Mouse (Mus musculus): ENCODE data around the gene Tas2r126.
"Not testable (repeated sequence)": the region's sequence is repeated elsewhere in the genome, so short reads cannot be mapped to it uniquely, and the experiment has no call there.

The Tas2r126 gene

DNA sequence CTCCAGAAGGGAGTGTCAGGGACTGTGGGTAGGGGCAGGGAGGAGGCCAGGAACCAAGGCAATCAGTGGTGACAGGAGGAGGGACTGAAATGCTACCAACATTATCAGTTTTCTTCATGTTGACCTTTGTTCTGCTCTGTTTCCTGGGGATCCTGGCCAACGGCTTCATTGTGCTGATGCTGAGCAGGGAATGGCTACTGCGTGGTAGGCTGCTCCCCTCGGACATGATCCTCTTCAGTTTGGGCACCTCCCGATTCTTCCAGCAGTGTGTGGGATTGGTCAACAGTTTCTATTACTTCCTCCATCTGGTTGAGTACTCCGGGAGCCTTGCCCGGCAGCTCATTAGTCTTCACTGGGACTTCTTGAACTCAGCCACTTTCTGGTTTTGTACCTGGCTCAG lies at the start of gene Tas2r126:
Gene Tas2r126 (plus strand): TSS at position 90 of the 400 bp plus-strand sequence.
- no peak for DNase-seq (ENCODE audit: low spot score in 2 of 2)

DNA sequence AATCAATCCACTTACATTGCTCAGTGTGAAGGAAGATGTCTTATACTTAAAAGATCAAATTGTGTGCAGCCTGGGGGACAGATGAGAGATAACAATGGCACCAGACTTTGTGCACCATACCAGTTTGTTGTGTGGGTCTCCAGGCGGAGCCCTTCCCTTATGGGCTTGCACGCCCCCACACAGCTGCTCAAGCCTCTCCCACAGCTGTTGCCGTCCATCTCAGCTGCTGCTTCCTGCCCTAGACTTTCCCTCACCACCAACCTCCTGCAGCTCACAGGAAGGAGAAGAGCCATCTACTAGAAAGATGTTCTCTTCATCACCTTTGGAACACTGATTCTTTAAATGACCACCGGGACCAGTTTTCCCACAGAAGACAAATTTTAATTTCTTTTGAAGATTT lies 48.7 kb upstream of the Tas2r126 start:
- DNase-seq (ENCODE audit: low spot score in 2 of 2) = no peak

DNA sequence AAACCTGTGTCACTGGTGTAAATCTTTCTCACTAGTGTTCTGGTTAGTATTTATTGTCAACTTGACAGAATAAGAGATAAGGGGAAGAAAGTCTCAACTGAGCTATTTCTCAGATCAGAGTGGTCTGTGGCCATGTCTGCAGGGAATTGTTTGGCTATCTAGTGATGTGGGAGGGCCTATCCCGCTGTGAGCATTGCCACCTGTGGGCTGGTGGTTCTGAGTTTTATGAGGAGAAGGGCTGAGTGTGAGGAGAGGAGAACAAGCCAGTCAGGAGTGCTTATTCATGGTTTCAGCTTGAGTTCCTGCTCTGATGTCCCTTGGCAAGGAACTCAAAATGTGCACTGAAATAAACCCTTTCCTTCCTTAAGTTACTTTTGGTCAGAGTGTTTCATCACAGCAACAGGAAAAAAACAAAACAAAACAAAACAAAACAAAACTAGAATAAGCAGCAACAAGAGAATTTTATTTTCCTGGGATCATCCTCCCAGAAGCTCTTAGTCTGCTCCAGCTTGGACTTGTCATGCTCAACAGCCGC lies 42.5 kb upstream of the Tas2r126 start:
- DNase-seq (ENCODE audit: low spot score in 2 of 2) = no peak

DNA sequence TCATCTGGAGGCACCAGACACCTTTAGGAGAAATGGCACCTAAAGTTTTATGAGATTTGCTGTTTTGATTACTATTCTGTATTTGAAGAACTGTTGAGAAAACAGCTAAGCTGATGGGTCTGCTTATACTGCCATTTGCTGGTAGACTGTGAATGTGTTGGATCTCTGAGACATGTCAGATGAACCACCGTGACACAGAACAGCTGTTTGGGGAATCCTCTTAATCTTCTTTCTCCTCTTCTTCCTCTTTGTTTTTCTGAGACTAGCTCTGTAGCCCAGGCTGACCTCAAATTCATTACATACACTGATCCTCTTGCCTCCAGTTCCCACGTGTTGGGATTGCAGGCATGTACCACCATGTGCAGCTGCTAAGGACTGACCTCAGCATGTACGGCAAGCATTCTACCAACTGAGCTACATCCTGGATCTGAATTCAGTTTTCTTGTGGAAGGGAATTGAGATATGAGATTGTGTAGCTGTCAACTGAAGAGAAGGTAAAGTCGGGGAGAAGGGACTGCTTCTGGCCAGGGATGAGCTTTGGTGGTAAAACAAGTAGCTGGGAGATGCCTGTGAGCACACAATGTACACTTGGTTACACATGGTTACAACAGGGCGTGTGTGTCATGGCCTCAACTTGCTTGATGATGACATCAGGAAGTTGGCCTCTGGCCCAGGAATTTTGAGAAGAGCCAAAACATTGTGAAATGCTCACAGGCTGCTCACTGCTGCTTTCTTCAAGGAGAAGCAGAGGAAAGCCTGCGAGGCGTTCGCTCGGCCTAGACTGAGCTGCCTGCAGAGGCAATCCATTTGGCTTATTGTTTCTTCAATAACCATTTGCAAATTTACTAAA lies 38.1 kb upstream of the Tas2r126 start:
- peak; percentile 54 to 66 for DNase-seq (ENCODE audit: low spot score in 2 of 2)

DNA sequence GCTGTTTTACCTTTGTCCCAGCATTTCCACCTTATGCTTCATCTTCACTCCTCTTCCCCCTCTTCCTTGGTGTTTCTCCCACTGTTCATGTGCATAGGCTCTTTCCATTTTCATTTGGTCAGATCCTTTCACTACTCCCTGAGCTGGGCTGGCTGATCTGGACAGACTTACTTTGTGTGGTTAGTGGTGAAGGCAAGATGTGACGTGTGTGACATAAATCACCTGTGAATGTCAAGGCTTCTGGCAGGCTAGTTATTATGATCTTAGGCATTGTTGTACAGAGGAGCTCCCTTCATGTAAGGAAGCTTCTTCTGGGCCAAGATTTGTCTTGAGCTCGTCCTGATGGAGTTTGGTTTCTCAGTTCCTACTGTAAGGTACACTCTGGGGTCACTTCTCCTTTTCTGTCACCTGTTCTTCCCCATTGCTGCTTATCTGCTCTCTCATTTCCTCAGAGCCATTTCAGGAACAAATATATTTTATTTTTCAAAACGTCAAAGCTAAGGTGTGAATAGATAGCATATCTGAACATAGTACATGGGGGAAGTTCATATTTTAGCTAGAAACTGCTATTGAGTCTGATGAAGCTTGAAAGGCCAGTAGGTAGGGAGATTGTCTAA lies 37.2 kb upstream of the Tas2r126 start:
- peak; percentile 54 to 58 for DNase-seq (ENCODE audit: low spot score in 2 of 2)

DNA sequence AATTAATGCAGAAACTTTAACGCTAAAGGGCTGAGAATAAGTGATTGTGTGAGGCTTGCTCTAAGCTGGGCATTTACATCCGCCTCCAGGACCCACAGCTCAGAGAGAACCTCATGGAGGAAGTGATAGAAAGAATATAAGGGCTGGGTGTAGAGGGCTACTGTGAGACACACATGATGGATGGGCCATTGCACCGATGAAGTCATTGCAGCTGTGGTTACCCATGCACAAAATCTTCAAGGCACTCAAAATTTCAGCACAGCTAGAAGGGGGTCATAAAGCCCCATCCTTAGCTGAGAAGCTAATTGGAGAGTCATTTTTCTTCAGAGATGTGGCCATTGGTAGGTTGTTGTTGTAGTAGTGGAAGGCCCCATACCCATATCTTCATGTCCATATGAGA lies 36.0 kb upstream of the Tas2r126 start:
- DNase-seq (ENCODE audit: low spot score in 2 of 2) = peak; percentile 34 to 38

DNA sequence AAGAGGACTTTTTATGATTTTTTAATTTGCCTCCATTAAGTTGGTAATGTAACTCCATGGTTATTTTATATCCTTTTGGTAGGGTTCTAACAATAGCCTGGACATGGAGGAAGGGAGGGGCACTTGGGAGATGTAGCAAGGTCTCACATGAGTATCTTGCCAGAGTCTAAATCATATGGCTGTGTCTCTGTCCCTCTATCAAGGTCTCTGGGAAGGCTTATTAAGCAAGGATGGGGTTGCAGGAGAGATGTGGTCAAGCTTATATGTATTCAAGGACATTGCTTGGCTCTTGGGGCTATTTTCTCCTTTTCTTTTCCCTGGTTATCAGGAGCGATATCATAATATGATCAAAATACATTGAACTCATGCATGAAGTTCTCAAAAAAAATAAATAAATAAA lies 35.3 kb upstream of the Tas2r126 start:
- no peak for DNase-seq (ENCODE audit: low spot score in 2 of 2)

DNA sequence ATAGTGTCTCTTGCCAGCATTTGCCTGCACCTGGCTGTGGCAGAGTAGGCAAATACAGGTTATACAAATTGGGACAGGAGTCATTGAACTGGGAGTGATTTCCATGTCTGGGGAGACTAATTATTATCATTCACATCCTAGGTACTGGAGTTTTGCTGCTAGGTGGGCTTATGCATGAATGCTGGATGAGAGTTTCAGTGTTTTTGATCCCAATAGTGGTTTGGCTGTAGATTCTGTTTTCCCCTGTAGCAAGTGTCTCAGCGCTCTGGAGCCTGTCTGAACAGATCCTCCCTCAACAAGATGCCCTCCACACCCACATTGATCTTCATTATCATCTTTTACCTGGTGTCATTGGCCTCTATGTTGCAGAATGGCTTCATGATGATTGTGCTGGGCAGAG lies 34.4 kb upstream of the Tas2r126 start, which contains the start of gene Tas2r143:
Gene Tas2r143 (plus strand): TSS at position 301 of the 400 bp plus-strand sequence.
- DNase-seq (ENCODE audit: low spot score in 2 of 2) = no peak

DNA sequence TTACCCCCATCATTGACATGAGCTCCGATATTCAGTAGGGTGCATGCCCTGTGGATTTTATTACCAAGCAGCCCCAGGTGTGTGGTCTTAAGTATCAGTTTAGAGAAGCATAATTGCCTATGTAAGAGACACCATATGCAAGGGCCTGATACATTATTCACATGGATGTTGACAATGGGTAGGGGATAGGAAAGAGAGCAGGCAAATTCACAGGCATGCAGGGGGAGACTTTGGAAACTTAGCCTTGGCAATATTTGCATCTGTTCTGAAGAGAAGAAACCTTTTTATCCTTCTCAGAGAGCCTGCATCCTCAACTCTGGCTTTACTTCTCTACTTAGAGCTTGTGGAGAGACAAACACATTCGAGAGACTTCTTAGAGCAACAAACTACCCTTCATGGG lies 29.2 kb upstream of the Tas2r126 start, which contains the start of gene Tas2r135:
Gene Tas2r135 (plus strand): TSS at position 301 of the 400 bp plus-strand sequence.
- no peak for DNase-seq (ENCODE audit: low spot score in 2 of 2)

DNA sequence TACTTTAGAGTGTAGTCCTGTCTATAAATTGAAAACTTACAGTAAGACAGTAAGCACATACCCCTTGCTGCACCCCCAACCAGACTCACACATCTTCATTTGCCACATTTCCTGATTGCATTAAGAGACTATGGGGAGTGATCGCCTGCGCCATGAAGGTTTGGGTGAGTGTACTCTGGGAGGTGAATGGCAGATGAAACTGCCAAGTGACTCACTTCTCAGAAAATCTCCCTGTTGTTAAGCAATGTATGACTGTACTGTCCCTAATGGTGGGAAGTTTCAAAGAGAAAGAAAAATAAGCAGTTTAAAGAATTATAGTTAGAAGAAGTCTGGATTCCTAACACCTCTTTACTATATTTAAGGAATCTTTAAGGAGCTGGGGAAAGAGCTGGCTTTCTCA lies 14.9 kb upstream of the Tas2r126 start:
- DNase-seq (ENCODE audit: low spot score in 2 of 2) = no peak

DNA sequence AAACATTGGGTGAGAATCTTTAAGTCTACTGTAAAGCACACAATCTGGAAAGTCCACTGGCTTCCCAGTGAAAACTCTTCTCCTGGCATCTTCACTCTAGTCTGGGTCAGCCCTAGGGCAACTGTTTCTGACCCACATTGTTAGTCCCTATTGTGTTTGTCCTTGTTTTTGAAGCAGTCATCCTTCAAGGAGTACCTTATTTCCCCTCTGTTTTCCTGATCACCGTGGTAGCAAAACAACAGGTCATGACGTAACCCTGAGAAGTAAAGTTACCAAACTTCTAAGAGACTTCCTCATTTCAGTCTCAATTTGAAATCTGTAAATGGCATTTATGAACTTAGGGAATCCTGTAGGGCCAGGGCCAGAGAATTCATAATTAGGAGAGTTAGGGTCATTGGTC lies 12.9 kb upstream of the Tas2r126 start:
- DNase-seq (ENCODE audit: low spot score in 2 of 2) = peak; percentile 12 to 32

DNA sequence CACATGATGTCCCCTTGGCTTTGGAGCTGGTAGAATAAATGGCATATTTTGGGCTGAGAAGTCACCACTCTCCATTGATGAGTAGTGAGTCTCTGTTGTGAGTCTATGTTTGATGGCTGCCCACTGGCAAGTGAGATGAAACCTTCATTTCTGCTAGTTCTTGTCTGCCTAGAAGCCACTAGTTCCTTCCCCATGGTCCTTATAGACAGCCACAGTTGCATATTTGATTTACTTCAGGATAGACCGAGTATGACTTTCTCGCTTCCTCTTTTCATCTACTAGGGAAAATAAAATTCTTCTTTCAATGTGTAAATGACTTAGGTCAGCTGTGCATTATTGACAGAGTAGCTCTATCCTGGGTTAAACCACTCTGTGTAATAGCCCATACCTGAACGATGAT lies 9.9 kb upstream of the Tas2r126 start:
- DNase-seq (ENCODE audit: low spot score in 2 of 2) = no peak

DNA sequence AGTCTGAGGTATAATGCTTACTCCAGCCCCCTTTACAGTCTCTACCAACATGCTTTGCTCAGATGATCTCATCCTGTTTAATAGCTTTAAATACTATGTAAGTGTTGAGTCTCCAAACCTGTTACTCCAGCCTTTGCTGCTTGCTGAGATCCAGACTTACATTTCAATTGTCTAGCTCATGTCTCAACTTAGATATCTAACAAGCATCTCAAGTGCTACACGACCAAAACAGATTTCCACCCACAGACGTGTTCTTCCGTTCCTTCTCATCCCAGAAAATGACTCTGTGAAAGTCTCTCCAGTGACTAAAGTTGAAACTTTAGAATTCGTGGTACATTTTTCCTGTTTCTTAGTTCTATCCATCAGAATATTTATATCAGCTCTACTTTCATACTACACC lies 8.0 kb upstream of the Tas2r126 start:
- no peak for DNase-seq (ENCODE audit: low spot score in 2 of 2)

DNA sequence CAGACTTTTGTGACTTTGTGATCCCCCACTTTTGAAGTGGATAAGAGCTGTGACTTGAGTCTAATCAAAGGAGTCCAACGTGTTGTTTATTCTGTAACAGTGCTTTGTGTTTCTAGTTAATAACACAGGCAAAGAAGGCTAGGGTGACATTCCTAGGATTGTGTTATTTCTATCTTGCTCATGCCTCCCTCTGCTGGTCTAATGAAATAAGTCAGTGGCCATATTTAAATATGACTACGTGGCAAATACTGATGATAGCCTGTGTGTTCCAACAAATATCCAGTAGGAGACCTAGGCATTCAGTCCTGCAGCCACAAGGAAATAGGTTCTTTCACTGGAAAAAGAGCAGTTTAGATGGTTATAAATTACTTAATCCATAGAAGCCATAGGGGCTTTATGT lies 781 bp upstream of the Tas2r126 start:
- DNase-seq (ENCODE audit: low spot score in 2 of 2) = no peak

DNA sequence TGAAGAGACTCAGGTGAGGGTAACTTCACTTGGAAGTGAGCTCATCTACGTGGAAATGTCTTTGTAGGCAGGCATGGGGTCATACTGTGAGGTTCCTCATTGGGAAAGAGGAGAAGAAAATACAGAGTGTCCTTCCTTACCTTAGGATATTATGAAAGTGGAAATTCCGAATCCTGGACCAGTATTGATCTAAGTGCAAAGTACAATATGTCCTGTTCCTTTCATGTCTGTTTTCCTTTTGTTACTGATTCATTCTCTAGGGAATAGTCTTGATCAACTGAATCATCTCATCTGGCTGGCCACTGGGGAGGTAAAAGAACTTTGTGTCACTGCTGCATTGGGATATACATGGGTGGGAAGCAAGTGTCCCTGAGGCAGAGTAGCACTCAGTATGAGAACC lies 1.2 kb downstream of the Tas2r126 start:
- DNase-seq (ENCODE audit: low spot score in 2 of 2) = no peak

DNA sequence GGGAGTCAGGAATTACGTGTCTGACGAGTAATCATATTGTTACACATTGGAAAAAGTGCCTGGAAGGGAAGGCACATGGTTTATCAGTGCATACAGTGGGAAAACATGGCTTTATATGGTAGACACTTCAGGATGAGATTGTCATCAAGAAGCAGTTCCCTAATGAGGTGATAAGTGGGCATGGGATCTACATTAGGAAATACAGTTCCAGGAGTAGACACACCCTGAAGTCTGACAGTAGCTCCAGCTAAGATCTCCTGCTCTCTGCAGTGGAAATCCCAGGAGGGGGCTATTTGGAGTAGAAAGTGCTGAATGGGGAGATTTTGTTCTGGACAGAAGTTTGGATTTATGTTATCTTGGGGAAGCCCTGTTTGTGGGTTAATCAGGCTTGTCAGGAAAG lies 7.1 kb downstream of the Tas2r126 start:
- no peak for DNase-seq (ENCODE audit: low spot score in 2 of 2)

DNA sequence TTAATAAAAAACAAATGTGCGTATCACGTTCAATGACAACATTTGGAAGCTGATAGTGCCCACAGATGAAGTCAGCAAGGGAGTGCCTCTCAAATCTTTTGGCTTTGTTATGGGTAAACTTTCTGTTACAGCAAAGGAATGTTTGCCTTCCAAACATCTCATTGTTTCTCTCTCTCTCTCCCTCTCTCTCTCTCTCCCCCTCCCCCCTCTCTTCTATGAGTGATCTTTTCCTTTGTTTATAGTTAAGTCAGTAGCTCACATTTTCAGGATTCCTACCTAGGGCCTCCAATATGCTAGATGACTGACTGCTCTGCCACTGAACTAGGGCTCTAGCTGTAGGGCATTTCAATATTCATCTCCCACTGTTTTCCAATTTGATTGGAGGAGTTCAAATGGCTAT lies 10.2 kb downstream of the Tas2r126 start:
- no peak for DNase-seq (ENCODE audit: low spot score in 2 of 2)

DNA sequence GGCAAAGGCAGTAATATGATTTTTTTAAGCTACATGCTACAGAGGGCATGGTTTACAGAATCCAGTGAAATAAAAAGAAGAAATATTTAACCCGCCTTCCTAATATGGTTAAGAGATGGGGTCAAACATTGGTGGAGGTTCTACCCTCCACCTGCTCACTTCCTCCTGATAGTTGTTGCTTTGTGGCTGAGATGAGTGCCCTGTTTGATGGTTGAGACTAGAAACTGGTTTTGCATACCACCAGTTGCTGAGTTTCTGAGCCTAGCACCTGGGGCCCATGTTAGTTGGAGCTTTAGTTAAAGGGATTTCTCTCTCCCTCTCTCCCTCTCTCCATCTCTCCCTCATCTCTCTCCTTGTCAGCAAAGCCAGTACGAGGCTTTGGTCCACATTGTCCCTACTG lies 13.0 kb downstream of the Tas2r126 start:
- DNase-seq (ENCODE audit: low spot score in 2 of 2) = no peak

DNA sequence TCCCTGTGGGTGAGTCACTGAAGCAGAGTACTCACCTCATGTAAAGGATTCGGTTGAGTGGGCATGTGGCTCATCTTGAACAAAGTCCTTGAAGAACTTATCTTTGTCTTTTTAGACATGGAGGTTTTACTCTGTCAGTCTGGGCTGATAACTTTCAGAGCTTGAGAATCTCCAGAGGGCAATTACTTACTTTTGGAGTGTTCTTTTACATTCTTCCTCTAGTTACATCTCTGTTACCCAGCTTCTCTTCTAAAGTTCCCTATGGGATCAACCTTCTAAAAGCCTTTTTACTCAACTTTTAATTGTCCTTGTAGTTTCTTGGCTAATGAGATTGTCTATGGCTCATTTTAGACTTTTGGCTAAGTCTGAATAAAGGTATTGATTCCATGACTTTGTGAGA lies 30.8 kb downstream of the Tas2r126 start, which contains the start of gene Olfr458:
Gene Olfr458 (minus strand): TSS at position 101 of the 400 bp plus-strand sequence.
- no peak for DNase-seq (ENCODE audit: low spot score in 2 of 2)

DNA sequence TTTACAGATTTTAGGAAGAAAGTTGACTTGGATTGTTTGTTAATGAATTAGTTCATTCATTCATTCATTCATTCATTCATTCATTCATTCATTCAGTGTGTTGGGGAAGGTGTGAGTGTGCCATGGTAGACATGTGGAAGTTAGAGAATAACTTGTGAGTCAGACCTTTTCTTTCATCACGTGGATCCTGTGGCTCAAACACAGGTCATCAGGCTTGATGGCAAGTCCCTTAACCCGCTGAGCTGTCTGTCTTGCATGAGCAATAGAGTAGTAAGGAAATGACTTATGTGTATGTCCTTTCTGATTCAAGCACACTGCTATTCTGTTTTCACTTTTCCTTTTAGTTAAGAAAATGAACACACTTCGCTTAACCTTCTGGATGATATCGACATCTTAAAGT lies 36.2 kb downstream of the Tas2r126 start:
- no peak for DNase-seq (ENCODE audit: low spot score in 2 of 2)

DNA sequence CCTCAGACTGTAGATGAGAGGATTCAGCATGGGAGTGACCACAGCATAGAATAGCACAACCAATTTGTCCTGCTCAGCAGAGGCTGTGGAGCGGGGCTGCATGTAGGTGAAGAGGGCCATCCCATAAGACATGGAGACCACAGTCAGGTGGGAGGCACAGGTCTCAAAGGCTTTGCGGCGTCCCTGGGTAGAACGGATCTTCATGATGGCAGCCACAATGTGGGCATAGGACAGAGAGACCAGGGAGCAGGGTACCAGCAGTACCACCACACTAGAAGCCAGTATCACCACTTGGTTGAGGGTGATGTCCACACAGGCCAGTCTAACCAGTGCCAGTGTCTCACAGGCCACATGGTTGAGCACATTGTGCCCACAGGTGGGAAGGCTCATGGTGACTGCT lies 37.0 kb downstream of the Tas2r126 start:
- DNase-seq (ENCODE audit: low spot score in 2 of 2) = not testable (repeated sequence)

DNA sequence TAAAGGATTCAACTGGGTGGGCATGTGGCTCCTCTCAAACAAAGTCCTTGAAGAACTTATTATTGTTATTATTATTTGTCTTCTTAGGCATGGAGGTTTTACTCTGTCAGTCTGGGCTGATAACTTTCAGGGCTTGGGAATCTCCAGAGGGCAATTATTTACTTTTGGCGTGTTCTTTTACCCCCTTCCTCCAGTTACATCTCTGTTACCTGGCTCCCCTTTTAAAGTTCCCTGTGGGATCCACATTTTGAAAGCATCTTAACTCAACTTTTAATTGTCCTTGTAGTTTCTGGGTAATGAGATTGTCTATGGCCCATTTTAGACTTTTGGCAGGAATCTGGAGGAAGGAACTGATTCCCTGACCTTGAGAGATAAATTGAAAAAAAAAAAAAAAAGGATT lies 41.9 kb downstream of the Tas2r126 start, which contains the start of gene Olfr457:
Gene Olfr457 (minus strand): TSS at position 101 of the 400 bp plus-strand sequence.
- no peak for DNase-seq (ENCODE audit: low spot score in 2 of 2)

DNA sequence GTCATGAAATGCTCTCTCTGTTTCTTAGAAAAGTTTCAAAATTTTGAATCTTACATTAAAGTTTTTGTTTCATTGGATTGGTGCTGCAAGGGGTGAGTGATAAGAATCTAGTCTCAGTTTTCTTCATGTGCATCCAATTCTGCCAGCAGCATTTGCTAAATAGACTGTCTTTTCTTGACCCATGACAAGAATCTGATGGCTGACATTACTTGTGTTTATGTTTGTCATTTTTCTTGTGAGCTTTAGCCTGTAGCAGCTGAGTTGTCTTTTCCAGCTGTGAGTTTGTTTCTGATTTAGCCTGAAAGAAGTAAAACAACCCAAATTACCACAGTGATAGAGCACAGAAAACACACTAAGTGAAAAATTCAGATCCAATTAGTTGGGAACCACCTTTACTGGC lies 50.3 kb downstream of the Tas2r126 start:
- DNase-seq (ENCODE audit: low spot score in 2 of 2) = no peak

All from spleen, postnatal 36 days (tissue).